Mouse (Mus musculus): ENCODE data around the gene Mfap2.

The Mfap2 gene

GRCm38 (mm10) chr4:141020811-141021613 is 10.8 kb downstream of the Mfap2 start:
- ATAC-seq (ENCODE audit: insufficient number of reproducible peaks, low FRiP score, low TSS enrichment), result no peak

GRCm38 (mm10) chr4:141021614-141021929 is 11.4 kb downstream of the Mfap2 start:
- peak; percentile 39; the same call in 1 of the 2 replicates for ATAC-seq (ENCODE audit: insufficient number of reproducible peaks, low FRiP score, low TSS enrichment)

- no peak for ATAC-seq (ENCODE audit: insufficient number of reproducible peaks, low FRiP score, low TSS enrichment)
These were observed 13.8 kb downstream of the Mfap2 start for GRCm38 (mm10) chr4:141024052-141024451.

GRCm38 (mm10) chr4:141024992-141025391 is 14.8 kb downstream of the Mfap2 start:
- no peak for ATAC-seq (ENCODE audit: insufficient number of reproducible peaks, low FRiP score, low TSS enrichment)

- no peak for ATAC-seq (ENCODE audit: insufficient number of reproducible peaks, low FRiP score, low TSS enrichment)
These were observed 20.5 kb downstream of the Mfap2 start for GRCm38 (mm10) chr4:141030541-141031206.

GRCm38 (mm10) chr4:141031733-141032132 is 21.5 kb downstream of the Mfap2 start:
- peak; percentile 54; the same call in 1 of the 2 replicates for ATAC-seq (ENCODE audit: insufficient number of reproducible peaks, low FRiP score, low TSS enrichment)

- 0 out of 2 replicates have a peak, but pooled peaks have one; percentile 8 for ATAC-seq (ENCODE audit: insufficient number of reproducible peaks, low FRiP score, low TSS enrichment)
These were observed 23.7 kb downstream of the Mfap2 start for GRCm38 (mm10) chr4:141033606-141034549.

GRCm38 (mm10) chr4:141041117-141041516 is 30.9 kb downstream of the Mfap2 start:
- no peak for ATAC-seq (ENCODE audit: insufficient number of reproducible peaks, low FRiP score, low TSS enrichment)

- ATAC-seq (ENCODE audit: insufficient number of reproducible peaks, low FRiP score, low TSS enrichment), result no peak
These were observed 34.6 kb downstream of the Mfap2 start for GRCm38 (mm10) chr4:141044816-141045215.

- ATAC-seq (ENCODE audit: insufficient number of reproducible peaks, low FRiP score, low TSS enrichment), result no peak
These were observed 38.7 kb downstream of the Mfap2 start for GRCm38 (mm10) chr4:141048810-141049475.

GRCm38 (mm10) chr4:141049476-141049835 is 39.2 kb downstream of the Mfap2 start:
- no peak for ATAC-seq (ENCODE audit: insufficient number of reproducible peaks, low FRiP score, low TSS enrichment)

GRCm38 (mm10) chr4:141052442-141052841 is 42.2 kb downstream of the Mfap2 start:
- no peak for ATAC-seq (ENCODE audit: insufficient number of reproducible peaks, low FRiP score, low TSS enrichment)

- ATAC-seq (ENCODE audit: insufficient number of reproducible peaks, low FRiP score, low TSS enrichment), result 0 out of 2 replicates have a peak, but pooled peaks have one; percentile 3
These were observed 42.9 kb downstream of the Mfap2 start for GRCm38 (mm10) chr4:141053138-141053537.

GRCm38 (mm10) chr4:141053568-141054161 is 43.4 kb downstream of the Mfap2 start:
- ATAC-seq (ENCODE audit: insufficient number of reproducible peaks, low FRiP score, low TSS enrichment), result peak; percentile 71

- no peak for ATAC-seq (ENCODE audit: insufficient number of reproducible peaks, low FRiP score, low TSS enrichment)
These were observed 46.8 kb downstream of the Mfap2 start for GRCm38 (mm10) chr4:141056970-141057369.

GRCm38 (mm10) chr4:141058835-141059234 is 48.6 kb downstream of the Mfap2 start:
- no peak for ATAC-seq (ENCODE audit: insufficient number of reproducible peaks, low FRiP score, low TSS enrichment)

GRCm38 (mm10) chr4:141059616-141060425 is 49.6 kb downstream of the Mfap2 start:
- peak; percentile 63 for ATAC-seq (ENCODE audit: insufficient number of reproducible peaks, low FRiP score, low TSS enrichment)

- peak; percentile 84 for ATAC-seq (ENCODE audit: insufficient number of reproducible peaks, low FRiP score, low TSS enrichment)
These were observed 50.4 kb downstream of the Mfap2 start, which contains the start of gene Crocc for GRCm38 (mm10) chr4:141060426-141061301. TSS of gene Crocc (minus strand) at chr4:141060550.
